Mouse (Mus musculus): ENCODE measurements around the gene Wapl.

The Wapl gene

DNA sequence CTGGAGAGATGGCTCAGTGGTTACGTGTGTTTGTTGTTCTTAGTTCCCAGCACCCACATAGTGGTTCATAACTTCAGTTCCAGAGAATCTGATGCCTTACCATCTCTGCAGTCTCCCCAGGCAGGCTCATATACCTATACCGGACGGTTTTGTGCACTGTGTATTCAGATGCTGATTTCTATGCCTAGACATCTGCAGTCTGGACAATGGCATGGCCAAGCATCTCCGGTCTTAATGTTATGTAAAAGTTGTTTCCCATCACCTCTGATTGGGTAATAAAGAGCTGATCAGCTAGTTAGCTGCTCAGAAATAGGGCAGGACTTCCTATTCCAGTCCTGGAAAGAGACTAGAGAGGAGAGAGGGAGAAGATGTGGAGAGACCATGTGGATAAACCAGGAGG is 20.2 kb downstream of the Wapl start:
- in situ Hi-C loops (cut with MboI; ENCODE audit: low sequenced_read_pairs) = no loop called here

DNA sequence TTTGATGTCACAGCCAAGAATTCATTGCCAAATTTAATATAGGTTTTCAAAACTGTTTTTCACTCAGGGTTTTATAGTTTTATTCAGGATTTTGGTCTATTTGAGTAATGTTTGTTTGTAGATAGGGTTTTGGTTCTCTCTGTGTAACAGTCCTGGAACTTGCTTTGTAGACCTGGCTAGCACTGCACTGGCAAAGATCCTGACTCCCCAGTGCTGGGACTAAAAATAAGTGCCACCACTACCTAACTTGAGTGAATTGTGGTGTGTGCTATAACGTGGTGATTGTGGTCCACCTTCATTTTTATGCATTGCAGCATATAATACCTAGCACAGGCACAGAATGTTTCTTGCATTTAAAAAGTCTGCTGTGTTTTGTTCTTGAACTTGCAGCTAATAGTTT is 23.6 kb downstream of the Wapl start:
- in situ Hi-C loops (cut with MboI; ENCODE audit: low sequenced_read_pairs) = no loop called here

DNA sequence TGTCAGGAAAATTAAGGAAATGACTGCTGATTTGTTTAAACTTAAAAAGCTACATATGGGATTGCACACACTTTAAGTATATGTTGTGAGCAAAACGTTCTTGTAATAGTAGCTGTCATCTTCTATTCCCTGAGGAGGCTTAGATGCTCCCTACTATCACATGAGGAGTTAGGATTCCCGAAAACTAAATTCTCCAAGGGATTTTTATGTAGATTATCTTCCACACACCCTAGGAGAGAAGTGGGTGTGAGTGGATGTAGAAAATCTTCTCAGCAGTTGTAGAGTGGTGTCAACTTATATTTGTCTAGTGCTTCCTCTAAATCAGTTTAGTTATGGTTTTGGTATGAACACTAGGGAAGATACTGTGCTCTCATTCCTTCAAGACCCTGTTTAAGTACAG is 36.5 kb downstream of the Wapl start:
- in situ Hi-C loops (cut with MboI; ENCODE audit: low sequenced_read_pairs) = no loop called here

DNA sequence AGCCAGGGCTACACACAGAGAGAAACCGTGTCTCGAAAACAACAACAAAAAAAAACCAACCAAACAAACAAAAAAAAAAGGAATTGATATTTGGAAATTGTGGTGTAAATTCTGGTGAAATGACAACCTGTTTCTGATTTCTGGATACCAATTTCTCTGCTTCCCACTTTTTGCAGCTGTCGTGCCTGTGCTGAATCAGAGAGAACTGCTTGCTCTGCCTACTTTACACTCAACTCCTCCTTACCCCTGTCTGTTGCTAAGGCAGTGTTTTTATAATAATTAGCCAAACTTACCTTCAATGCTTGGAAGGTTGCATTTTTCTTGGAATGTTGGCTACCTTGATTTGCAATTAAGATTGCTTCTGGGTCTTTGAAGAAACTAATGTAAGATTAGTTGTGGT is 38.3 kb downstream of the Wapl start:
- in situ Hi-C loops (cut with MboI; ENCODE audit: low sequenced_read_pairs) = no loop called here

DNA sequence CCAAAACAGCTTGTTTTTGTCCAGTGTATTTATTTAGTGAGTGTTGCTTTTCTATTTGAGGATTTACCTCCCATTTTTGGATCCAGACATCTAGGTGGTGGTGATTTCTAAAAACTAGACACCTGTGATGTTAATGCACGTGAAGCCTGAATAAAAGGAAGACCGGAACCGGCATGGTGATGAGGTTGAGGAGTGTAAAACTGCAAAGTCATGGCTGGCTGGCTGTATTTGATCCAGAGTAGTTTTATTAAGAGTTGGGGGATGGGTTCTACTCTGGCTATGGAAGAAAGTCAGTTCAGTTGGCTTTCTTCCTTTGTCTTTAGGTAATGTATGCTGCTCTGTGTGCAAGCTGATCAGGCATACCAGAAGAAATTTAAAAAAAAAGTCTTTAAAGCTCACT is 39.1 kb downstream of the Wapl start:
- in situ Hi-C loops (cut with MboI; ENCODE audit: low sequenced_read_pairs) = no loop called here

DNA sequence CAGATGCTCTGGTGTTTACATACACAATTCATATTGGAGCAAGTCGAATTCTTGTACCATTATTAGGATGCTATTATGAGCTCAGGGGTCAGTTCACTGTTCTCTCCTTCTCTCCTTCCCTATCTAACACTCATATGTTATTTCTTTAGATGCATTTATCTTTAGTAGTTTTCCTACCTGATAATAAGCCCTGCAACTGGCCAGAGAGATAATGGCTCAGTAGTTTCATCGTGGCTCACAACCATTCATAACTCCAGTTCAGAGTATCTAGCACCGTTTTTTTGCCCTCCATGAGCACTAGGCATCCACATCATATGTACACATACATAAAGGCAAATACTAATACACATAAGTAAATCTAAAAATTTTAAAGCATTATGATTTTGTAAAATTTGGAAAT is 44.4 kb downstream of the Wapl start:
- in situ Hi-C loops (cut with MboI; ENCODE audit: low sequenced_read_pairs) = no loop called here

DNA sequence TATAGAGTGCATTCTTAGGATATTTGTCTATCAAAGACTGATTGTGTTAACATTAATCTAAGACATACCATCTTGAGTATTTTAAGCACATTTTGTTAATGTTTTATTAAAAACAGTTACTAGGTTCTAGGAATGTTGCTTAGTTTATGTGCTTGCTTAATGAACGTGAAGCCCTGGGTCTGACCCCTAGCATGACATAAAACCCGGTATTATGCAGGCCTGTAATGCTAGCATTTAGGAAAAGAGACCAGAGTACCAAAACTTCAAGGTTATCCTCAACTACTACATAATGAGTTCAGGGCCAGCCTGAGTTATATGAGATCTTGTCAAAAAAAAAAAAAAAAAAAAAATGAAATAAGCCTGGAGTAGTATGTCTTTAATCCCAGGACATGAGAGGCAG is 54.0 kb downstream of the Wapl start:
- in situ Hi-C loops (cut with MboI; ENCODE audit: low sequenced_read_pairs) = no loop called here

DNA sequence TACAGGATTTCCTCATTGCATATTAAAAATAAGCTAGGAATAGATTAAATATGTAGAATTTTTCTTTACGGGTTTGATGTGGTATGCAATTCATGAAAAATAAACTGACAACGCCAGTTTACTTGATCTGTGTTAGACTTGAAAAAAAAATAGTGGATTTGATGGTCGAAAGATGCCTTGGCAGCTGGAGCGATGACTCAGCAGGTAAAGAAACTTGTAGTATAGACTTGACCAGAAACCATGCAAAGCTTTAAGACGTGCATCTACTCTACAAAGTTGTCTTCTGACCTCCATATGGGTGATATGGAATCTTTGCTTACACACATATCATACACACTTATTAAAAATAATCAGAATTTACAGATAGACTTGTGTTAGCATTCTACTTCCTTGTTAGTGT is 61.7 kb downstream of the Wapl start:
- in situ Hi-C loops (cut with MboI; ENCODE audit: low sequenced_read_pairs) = no loop called here

DNA sequence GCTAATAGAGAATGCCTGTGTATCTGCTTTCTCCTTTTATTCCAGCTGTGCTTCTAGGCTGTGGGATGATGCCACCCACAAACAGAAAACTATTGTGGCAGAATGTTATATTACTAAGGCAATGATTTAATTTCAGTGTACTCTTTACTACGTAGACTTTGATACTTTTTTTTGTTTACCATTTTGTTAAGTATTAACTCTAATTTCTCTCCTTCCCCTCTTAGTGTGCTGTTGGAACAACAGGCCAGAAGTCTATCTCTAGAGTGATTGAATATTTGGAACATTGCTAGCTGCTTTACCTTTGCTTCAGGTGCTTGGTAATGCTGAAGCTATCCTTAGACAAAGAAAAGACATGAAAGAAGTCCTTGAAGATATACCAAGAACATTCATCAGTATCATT is 71.7 kb downstream of the Wapl start:
- in situ Hi-C loops (cut with MboI; ENCODE audit: low sequenced_read_pairs) = no loop called here

DNA sequence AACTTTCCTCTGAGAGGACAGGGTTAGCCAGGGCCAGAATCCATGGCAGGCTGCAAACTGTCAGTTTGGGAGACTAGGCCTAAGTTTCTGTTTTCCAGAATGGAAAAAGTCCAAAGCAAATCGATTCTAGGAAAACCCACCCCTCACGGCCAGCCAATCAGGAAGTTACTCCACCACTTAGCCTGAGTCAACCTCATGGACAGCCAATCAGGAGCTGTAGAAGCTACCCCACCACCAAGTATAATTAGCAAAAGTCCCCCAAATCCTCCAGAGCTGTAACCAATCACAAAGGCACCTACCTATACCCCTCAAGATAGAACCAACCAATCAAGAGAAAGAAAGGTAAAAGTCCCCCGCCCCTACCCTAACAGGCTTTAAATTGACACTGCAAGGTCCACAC is 82.0 kb downstream of the Wapl start:
- in situ Hi-C loops (cut with MboI; ENCODE audit: low sequenced_read_pairs) = no loop called here

DNA sequence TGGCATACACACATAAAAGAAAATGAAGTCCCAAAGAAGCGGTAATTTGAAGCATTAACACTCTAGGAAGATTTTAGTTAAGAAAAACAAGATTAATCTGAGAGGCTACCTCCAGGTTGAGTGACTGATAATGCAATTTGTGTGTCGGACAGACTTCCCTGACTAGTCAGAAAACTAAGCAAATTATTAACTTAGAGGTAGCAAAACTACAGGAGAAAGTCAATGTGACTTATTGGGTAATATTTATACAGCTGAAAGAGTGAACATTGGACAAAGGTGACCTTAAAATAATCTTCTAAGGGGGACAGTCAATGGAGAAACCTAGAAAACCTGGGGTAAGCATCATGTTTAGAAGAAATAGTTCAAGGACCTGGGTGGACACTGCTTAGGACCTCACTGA is 86.2 kb downstream of the Wapl start:
- in situ Hi-C loops (cut with MboI; ENCODE audit: low sequenced_read_pairs) = no loop called here

DNA sequence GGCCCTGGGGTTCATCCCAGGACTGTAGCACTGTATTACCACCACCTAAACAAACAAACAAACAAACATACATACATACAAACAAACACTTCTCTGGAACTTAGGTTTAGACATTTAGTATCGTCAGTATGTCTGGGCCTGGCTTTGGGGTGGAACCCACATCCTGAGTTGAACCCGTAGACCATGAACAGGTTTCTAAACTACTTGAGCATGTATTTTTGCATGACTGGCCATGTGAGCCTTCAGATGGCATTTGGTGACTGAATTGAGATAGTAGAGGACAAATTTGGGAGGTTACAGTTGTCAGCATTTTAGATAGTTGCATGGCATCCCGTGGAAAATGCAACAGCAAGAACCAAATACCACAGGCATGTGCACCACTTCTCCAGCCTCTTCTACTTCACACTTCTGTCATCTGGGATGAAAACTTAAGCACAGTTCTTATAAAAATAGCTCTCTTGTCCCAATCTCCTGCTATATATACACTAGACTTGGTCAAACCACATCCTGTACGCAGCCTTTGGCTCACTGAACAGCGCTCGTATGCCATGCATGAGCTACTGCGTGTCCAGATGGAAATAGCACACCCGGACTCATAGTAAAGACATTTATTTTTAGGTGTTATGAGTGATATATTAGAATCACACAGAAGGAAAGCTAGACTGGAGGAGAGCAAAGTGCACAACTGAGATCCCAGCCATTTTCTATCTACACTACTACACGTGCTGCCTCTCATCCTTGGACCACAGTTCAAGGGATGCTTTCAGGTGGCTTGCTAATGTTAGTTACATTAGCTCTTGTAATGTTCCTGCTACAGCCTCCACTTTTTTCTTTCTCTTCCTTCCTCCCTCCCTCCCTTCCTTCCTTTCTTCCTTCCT is 87.6 kb downstream of the Wapl start:
- in situ Hi-C loops (cut with MboI; ENCODE audit: low sequenced_read_pairs) = no loop called here

DNA sequence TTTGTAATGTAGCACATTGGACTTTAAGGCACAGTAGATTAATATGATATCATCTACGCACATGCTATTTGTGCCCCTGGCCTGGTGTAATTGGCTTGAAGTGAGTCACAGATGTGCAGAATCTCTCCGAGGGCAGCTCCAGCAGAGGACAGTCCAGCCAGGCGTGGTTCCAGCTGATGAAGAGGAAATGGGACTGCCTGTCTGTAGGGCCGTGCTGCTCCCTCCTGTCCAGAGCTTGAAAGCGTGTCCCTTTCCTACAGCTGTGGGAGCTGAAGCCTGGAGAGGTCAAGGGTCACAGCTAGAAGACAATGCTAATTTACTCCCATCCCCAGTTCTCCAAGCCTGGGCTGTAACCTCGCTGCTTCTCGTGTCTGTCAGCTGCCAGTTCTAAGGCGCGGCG is 89.0 kb downstream of the Wapl start:
- in situ Hi-C loops (cut with MboI; ENCODE audit: low sequenced_read_pairs) = no loop called here

DNA sequence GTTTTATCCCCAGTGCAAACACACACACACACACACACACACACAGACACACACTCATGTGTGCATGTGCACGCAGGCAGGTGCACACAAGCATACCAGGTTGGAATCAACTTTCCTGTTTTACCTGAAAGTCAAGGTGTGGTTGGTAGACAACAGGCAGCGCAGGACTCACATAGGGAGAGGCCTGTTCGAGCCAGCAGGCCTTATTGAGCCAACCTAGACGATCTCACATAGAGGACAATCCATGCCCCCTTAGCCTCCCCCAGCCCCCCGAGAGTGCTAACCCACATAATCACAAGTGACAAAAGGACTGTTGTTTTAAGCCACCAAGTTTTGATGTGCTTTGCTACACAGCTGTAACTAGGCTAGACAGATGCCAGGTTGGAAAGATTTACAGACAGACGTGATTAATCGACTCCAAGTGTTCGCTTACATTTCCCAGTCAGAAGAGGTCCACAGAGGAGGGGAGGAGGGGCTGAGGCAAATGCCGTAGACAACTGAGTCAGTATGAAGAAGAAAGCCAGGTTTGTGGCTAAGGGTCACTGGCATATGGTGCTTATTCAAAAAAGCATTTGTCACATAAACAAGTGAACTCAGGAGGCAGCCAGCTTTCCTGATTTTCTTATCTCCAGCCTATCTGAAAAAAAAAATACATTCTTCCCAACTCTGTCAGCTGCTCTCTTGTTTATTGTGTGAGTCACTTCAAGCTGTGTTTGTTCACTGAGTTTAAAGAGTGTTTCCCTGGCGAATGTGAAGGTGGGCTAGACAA is 90.2 kb downstream of the Wapl start:
- in situ Hi-C loops (cut with MboI; ENCODE audit: low sequenced_read_pairs) = no loop called here

DNA sequence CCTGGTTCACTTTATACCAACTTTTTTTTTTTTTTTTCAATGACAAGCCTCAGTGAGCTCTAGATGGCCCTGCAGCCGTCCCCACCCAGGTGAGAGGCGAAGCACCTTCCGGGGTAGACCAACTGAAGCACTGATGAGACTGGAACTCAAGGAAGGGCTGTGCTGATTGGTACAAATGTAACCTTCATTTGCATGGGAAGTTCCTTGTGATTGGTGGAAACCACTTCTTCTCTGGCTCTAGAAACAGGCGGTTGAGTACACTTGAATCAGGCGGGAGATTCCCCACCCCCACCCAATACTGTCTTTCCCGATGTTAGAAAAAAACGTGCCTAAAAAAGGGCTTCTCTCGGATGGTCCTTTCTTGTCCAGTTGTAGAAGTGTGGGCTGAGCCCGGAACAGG is 91.2 kb downstream of the Wapl start:
- in situ Hi-C loops (cut with MboI; ENCODE audit: low sequenced_read_pairs) = no loop called here

DNA sequence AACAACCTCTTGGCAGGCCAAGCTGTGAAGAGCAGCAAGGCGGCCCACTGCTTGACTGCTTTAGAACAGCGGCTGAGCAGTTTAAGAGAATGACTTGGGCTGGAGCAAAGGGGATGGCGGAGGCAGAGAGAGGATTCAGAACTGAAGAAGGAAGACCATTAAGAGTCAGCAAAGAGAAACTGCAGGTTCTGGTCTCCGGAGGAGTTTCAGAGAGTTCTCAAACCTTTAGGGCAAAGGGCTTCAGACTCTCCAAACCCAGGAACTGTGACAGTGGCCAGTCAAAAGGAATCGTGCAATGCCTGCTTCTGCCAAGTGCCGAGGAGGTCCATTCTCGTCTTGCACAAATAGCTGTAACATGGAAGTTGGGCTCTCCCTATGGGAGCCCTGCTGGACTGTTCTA is 91.7 kb downstream of the Wapl start:
- in situ Hi-C loops (cut with MboI; ENCODE audit: low sequenced_read_pairs) = no loop called here

DNA sequence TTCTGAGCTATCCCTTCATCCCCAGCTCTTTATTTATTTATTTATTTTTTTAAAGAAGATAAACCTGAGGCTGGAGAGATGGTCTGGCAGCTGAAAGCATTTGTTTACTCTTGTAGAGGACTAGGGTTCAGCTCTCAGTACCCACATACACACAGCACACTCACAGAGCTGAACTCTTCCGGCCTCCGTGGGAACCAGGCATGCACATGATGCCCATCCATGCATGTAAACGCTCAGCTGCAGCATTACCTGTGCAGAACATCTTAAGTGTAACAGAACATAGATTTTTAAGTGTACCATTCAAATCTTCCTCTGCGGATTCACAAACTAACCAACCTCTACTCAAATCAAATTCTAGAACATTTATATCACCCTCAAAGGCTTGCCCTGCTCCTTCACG is 92.5 kb downstream of the Wapl start:
- in situ Hi-C loops (cut with MboI; ENCODE audit: low sequenced_read_pairs) = no loop called here

DNA sequence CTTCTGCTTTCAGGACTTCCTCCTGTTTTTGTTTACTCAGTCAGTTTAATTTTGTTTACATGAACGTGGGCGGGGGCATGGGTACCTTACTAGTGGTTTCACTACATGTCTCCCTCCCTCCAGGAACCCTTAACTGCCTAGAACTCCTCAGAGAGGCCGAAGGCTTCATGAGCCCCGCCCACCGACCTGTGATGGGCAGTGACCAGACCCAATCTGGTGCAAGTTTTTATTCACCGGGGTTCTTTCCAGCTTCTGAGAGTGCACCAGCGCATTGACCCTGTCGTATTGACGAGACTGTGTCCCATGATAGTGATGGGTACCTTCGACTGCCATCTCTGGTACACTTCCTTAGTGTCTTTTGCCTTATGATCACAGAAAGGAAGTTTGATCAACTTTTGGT is 94.6 kb downstream of the Wapl start:
- in situ Hi-C loops (cut with MboI; ENCODE audit: low sequenced_read_pairs) = no loop called here

DNA sequence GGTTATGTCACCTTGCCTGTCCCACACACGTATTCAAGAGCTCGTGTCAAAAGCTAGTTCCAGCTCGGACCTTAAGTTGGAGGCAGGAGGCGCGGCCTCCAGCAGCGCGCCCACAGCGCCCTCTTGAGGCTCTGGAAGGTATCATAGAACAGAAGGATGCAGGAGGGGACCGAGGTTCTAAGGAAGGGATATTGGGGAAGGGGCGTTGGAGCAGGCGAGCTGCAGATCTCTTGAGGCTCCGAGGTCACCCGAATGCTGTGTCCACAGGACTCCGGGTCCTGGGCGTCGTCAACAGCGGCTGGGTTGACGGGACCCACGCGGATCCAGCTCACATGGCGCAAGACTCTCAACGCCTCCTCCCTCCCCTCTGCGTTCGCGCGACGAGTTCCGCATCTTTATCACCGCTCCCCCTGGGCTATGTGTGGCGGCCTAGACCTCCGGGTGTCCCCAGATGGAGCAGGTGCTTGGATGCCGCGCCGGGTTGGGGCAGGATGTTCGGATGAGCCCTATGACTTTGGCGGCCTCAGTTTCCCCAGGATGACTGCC is 95.4 kb downstream of the Wapl start:
- in situ Hi-C loops (cut with MboI; ENCODE audit: low sequenced_read_pairs) = no loop called here

DNA sequence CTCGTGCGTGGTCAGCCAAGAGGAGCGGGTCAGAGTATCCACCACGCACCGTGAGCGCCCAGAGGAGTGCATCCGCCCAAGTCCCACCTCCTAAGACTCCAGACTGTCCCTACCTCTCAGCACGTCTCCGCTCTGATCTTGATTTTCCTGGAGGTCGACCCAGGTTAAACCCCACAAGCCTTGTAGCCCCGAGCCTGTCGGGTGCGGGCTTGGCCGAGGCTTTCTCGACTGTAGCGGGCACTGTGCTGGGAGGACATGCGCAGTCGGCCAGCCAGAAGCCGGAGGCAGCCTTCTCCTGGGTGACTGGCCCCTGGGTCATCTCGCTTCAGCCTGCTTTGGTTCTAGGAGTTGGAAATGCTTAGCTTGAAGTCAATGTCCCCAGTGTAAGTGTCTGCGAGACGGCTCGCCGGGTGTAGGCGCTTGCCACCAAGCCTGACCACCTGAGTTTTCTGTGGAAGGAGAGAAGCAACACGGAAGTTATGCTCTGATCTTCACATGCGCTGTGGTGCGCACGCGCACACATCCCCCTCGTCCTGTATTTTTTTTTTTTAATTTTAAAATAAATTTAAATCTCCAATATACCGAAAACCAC is 95.9 kb downstream of the Wapl start:
- in situ Hi-C loops (cut with MboI; ENCODE audit: low sequenced_read_pairs) = no loop called here

DNA sequence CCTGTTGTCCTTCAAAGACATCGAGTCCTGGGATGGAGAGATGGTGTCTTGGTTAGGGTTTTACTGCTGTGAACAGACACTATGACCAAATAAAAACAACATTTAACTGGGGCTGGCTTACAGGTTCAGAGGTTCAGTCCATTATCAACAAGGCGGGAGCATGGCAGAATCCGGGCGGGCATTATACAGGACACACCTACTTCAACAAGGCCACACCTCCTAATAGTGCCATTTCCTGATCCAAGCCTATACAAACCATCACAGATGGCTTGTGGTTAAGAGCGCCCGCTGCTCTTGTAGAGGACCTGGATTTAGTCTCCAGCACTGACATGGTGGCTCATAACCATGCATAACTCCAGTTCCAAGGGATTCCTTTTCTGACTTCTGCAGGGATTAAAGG is 96.7 kb downstream of the Wapl start:
- in situ Hi-C loops (cut with MboI; ENCODE audit: low sequenced_read_pairs) = no loop called here

DNA sequence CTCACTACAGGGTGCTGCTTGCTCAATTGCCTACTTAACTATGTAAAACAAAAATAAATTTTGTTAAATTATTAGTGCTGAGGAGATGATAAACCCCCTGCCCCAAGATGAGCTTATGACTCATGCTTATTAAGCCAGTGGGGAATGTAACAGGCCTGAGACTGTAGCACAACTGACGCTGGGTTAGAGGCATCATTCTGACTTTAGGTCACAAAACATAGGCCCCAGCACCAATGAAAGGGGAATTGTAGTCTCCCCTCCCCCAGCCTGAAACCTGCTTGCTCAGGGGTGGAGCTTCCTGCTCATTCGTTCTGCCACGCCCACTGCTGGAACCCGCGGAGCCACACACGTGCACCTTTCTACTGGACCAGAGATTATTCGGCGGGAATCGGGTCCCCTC is 97.9 kb downstream of the Wapl start:
- in situ Hi-C loops (cut with MboI; ENCODE audit: low sequenced_read_pairs) = no loop called here
